Mouse (Mus musculus) heart, embryonic 14.5 days (tissue): ENCODE measurements around the gene Cfap61. TPM values are rescaled to one million over a fixed set of nuclear protein-coding genes. Genes with fewer than 3 reads are reported as not detected.

Source experiments
- ATAC-seq: fragments of 200-750 bp; cut with Nextera tagmentation; 2 replicates; pipeline ENCODE4 v1.8.0; 2017; ENCODE audit warnings: low read depth, moderate TSS enrichment; ENCODE audit not compliant: insufficient number of reproducible peaks, insufficient read depth, low FRiP score
- H3K27ac ChIP-seq, 2 experiments: fragments of 200-500 bp in 1 of 2; fragments of 300-500 bp in 1 of 2; sonication (generic) in 1 of 2; replicated peaks in 1 of 2; 2 replicates each; pipeline ENCODE4 v1.5.1; 2012 to 2014; ENCODE audit warnings: low read depth in 2 of 2, low read length in 2 of 2, control low read depth in 1 of 2, mild to moderate bottlenecking in 1 of 2, mixed read lengths in 1 of 2; ENCODE audit not compliant: control insufficient read depth in 1 of 2, insufficient read depth in 1 of 2
- H3K27me3 ChIP-seq: fragments of 300-500 bp; sonication (generic); 2 replicates; pipeline ENCODE4 v1.6.1; 2014; ENCODE audit warnings: mild to moderate bottlenecking, low read length, control low read depth; ENCODE audit not compliant: control insufficient read depth, insufficient read depth
- H3K36me3 ChIP-seq: fragments of 300-500 bp; sonication (generic); 2 replicates; pipeline ENCODE4 v1.6.1; 2014; ENCODE audit warnings: mild to moderate bottlenecking, control low read depth, low read length, mixed read lengths; ENCODE audit not compliant: control insufficient read depth, insufficient read depth
- H3K4me1 ChIP-seq, 2 experiments: fragments of 200-500 bp in 1 of 2; fragments of 300-500 bp in 1 of 2; sonication (generic) in 1 of 2; 2 replicates each; pipeline ENCODE4 v1.6.1; 2012 to 2014; ENCODE audit warnings: low read length in 2 of 2, control low read depth in 1 of 2, mixed read lengths in 1 of 2; ENCODE audit not compliant: control insufficient read depth in 2 of 2, insufficient read depth in 2 of 2
- H3K4me2 ChIP-seq: fragments of 300-500 bp; sonication (generic); 2 replicates; pipeline ENCODE4 v1.6.1; 2014; ENCODE audit warnings: mild to moderate bottlenecking, low read length
- H3K4me3 ChIP-seq, 2 experiments: fragments of 200-500 bp in 1 of 2; fragments of 300-500 bp in 1 of 2; sonication (generic) in 1 of 2; 2 replicates each; pipeline ENCODE4 v1.5.1; 2012 to 2014; ENCODE audit warnings: low read length in 2 of 2, mild to moderate bottlenecking in 2 of 2, control low read depth in 1 of 2, low read depth in 1 of 2, moderate library complexity in 1 of 2; ENCODE audit not compliant: control insufficient read depth in 1 of 2, insufficient read depth in 1 of 2
- H3K9ac ChIP-seq: fragments of 300-500 bp; sonication (generic); 2 replicates; pipeline ENCODE4 v1.6.1; 2014; ENCODE audit warnings: mild to moderate bottlenecking, low read length
- H3K9me3 ChIP-seq: fragments of 300-500 bp; sonication (generic); 2 replicates; pipeline ENCODE4 v1.6.1; 2016; ENCODE audit warnings: low read length, control low read depth; ENCODE audit not compliant: control insufficient read depth
- WGBS: fragments of 180-500 bp; shearing (Covaris S2); extraction: QIAGEN DNeasy Blood & Tissue Kit; methylation state at CpG from one replicate; pipeline ENCODE4 v1.1.7; 2014; 5-methylcytosine and 5-hydroxymethylcytosine counted together
- polyA plus RNA-seq: library from polyadenylated mRNA; unstranded; fragments of >200 nt; fragmentation: Nextera tagmentation; extraction: Ambion mirVana; gene quantifications from 2 replicates; pipeline ENCODE4 v1.2.1, GENCODE M21; 2014

The Cfap61 gene
- polyA plus RNA-seq, 1 experiment from 2014 or later, result 0.46 TPM

DNA sequence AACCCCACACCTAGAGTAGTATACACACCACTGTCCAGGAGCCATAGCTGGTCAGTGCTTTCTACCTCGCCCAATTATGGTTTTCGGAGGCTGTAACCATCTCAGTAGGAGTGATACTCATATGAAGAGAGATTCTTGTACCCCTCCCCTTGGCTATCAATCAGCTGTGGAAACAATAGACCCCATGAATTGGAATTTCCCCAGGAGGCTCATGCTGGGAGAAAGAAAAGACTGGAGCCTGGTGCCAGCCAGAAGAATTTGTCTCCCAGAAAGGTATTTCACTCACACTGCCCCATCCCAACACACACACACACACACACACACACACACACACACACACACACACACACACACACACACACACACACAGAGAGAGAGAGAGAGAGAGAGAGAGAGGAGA is 55.9 kb downstream of the Cfap61 start:
- Histone ChIP-seq H3K9me3 (no peaks in the 10 kb centered on the region), H3K9ac (no peak overlapping the region), H3K27me3 (no peaks in the 10 kb centered on the region), H3K4me2 (no peak overlapping the region), H3K27ac (no peak overlapping the region), H3K4me3 (no peak overlapping the region), H3K4me1 (no peaks in the 10 kb centered on the region), H3K36me3 (no peaks in the 10 kb centered on the region)
- no peak for ATAC-seq
- 68% methylated on average over 2 of the region's 2 CpGs for WGBS

DNA sequence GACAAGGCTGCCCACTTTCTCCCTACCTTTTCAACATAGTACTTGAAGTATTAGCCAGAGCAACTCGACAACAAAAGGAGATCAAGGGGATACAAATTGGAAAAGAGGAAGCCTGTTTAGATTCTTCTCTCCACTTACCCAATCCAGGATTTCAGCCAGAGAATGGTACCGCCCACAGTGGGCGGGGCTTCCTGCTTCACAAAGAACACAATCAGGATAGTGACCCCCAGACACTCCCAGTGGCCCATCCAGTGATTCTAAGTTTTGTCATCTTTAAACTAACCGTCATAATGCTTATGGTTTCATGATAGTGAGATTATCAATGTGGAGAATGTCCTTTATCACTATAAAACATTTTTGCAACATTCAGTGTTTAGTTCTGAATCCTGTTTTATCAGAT is 61.9 kb downstream of the Cfap61 start:
- ATAC-seq, result no peak
- H3K27me3 ChIP-seq, result no peaks in the 10 kb centered on the region
- H3K36me3 ChIP-seq, result no peaks in the 10 kb centered on the region
- WGBS, result 50% methylated on average over 4 of the region's 4 CpGs
- no peak overlapping the region for H3K9ac ChIP-seq
- H3K4me1 ChIP-seq, result no peaks in the 10 kb centered on the region
- H3K4me3 ChIP-seq, result no peak overlapping the region
- H3K27ac ChIP-seq, result no peak overlapping the region
- H3K4me2 ChIP-seq, result no peak overlapping the region
- H3K9me3 ChIP-seq, result no peaks in the 10 kb centered on the region

DNA sequence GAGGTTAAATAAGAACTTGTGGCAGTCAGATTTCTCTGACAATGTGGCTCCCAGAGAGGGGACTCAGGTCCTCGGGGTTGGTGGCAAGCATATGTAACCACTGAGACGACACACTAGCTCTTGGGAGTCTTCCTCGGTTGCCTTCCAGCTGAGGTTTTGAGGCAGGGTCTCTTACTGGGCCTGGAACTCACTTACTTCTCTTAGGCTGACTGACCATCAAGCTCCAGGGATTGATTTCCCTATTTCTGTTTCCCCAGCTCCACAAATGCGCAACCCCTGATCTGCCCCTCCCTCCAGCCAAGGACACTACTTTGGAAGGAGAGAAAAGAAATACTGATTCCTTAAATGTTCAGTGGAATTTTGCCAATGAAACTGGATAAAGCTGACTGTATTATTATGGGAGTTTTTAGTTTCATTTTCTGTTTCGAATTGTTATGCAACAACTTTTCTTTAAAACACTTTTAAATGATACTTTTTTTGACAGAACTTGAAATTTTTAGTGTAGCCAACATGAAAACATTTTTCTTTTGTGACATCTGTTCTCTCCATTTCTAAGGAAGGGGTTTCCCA is 63.5 kb downstream of the Cfap61 start:
- H3K36me3 ChIP-seq, result no peaks in the 10 kb centered on the region
- no peak overlapping the region for H3K4me2 ChIP-seq
- no peak overlapping the region for H3K4me3 ChIP-seq
- no peak for ATAC-seq
- no peak overlapping the region for H3K27ac ChIP-seq
- 76% methylated on average over 5 of the region's 5 CpGs for WGBS
- H3K4me1 ChIP-seq, result no peaks in the 10 kb centered on the region
- no peaks in the 10 kb centered on the region for H3K27me3 ChIP-seq
- H3K9me3 ChIP-seq, result no peaks in the 10 kb centered on the region
- no peak overlapping the region for H3K9ac ChIP-seq

DNA sequence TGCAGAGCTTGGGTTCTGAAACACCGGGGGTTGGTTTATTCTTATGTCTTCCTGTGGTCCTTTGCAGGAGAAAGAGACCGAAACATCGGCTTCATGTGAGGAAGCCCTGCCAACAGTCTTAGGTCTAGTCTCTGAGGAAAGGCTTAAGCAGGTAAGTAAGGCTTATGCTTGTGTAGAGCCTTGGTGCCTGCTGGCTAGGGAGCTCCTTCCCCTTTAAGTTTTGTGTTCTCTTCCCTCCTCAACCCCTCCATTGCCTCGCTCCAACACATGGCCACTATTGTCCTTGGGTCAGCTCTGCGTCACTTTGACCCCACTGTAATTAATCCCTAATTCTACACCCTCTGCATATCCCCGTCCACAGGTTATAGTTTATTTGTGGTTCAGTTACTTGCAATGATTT is 74.2 kb downstream of the Cfap61 start:
- Histone ChIP-seq H3K4me2 (no peak overlapping the region), H3K27me3 (no peaks in the 10 kb centered on the region), H3K27ac (no peak overlapping the region), H3K4me1 (peaks cover 0 to 4% of the 10 kb centered on the region in 2 experiments; a peak in 2 of 4 replicates), H3K36me3 (no peaks in the 10 kb centered on the region), H3K4me3 (no peak overlapping the region), H3K9me3 (no peaks in the 10 kb centered on the region), H3K9ac (no peak overlapping the region)
- no peak for ATAC-seq
- WGBS, result 81% methylated on average over 6 of the region's 6 CpGs

DNA sequence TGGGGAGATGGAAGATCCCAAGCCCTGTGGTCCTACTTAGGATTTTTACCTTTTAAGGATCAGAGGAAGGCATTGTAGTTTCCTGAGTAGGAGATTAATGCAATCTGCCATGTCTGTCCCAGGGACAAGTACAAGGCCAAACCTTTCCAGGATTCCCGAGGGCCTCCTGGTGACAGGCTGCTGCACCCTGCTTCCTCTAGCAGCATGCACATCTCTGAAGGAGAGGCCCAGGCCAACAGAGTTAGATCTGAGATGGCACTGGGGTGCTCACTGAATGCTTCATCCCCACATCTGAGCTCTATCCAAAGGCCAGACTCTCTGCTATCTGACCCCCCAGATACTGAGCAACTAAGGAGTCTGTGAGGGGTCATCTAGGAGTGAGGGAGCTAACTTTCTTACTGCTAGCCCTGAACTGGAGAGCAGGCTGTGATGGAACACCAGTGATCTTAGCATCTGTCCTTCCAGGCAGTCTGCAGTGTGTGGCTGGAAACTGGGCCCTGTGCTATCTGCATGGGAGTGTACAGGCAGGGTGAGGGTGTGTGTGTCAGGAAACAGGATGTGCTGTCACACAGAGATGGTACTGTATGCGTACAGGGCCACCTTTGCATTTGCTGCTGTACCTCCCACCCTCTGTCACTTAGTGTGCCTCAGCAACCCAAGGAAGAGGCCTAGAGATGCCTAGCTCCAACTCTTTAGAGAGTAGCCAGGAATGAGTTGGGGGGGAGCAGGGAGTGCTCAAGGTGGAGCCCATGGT is 75.2 kb downstream of the Cfap61 start:
- Histone ChIP-seq H3K4me2 (no peak overlapping the region), H3K4me1 (peaks cover 0 to 4% of the 10 kb centered on the region in 2 experiments; a peak in 2 of 4 replicates), H3K36me3 (no peaks in the 10 kb centered on the region), H3K9me3 (no peaks in the 10 kb centered on the region), H3K27me3 (no peaks in the 10 kb centered on the region), H3K27ac (no peak overlapping the region), H3K4me3 (no peak overlapping the region), H3K9ac (no peak overlapping the region)
- ATAC-seq, result no peak
- 47% methylated on average over 2 of the region's 2 CpGs for WGBS

DNA sequence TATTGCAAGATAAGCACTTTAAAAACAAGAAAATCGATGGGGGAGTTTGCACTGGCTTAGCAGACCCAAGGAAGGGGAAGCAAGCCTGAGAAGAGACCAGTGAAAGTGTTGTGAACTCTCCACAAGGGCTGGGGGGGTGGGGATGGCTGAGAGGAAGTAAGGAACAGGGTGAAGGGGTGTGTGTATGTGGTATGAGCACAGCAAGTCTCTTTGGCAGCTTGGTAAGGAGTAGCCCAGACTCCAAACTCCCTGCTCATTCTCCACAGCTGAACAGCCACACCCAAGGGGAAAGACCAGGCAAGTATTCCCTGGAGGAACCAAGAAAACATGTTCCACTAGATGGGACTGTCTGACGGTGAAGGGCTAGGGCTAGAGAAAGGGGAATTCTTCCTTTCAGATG is 76.2 kb downstream of the Cfap61 start:
- Histone ChIP-seq H3K27ac (no peak overlapping the region), H3K4me1 (peaks cover 0 to 4% of the 10 kb centered on the region in 2 experiments; a peak in 2 of 4 replicates), H3K27me3 (no peaks in the 10 kb centered on the region), H3K9ac (no peak overlapping the region), H3K4me2 (no peak overlapping the region), H3K36me3 (no peaks in the 10 kb centered on the region), H3K9me3 (no peaks in the 10 kb centered on the region), H3K4me3 (no peak overlapping the region)
- whole genome bisulfite sequencing, result 19% methylated on average over 2 of the region's 2 CpGs
- ATAC-seq, result no peak

DNA sequence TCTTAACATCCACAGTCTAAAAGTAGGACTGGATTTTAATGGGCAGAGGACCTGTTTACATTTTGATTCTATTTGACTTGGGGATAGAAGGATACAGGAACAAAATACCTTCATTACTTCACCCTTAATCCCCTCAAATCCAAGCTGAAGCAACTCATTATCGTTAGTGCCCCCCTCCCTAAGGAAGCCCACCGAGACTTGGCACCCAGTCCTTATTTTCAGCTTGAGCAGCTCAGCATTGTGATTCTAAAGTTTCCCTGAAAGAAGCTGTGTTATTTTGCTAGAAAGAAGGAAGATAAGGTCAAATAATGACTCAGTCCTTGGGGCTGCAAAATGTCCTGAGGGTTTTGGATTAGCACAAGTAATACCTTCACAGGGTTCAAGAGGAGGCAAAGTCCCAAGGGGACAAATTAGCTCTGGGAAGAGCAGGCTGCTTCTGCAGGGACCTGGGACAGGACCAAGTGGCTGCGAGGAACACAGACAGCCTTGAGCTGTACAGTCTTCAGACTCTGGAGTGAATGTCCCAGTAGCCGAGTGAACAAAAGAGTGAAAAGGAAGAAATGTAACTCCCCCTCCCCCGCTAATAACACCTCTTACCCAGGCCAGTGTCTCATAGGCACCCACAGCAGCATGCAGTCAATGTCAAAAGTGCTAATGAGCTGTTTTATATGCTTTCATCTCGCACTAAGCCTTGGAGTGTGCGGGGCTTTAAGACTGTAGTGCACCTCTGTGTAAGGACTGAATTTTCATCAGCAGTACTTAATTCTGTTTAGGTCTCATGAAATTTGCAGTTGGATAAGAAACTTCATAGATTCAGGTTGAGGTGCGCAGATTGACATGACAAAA is 81.0 kb downstream of the Cfap61 start:
- no peaks in the 10 kb centered on the region for H3K4me1 ChIP-seq
- no peak for ATAC-seq
- no peak overlapping the region for H3K4me3 ChIP-seq
- no peaks in the 10 kb centered on the region for H3K9me3 ChIP-seq
- H3K27ac ChIP-seq, result no peak overlapping the region
- no peaks in the 10 kb centered on the region for H3K27me3 ChIP-seq
- no peak overlapping the region for H3K9ac ChIP-seq
- H3K4me2 ChIP-seq, result no peak overlapping the region
- 62% methylated on average over 8 of the region's 8 CpGs for WGBS
- H3K36me3 ChIP-seq, result no peaks in the 10 kb centered on the region
